Mouse (Mus musculus): ENCODE measurements around the gene Kctd12. TPM values are rescaled to one million over a fixed set of nuclear protein-coding genes. Genes with fewer than 3 reads are reported as not detected.
A peak's percentile ranks its signal among the peaks of the same experiment; 100 is the strongest.

Gene Kctd12
- total and polyA plus RNA-seq, 2 experiments from 2014 or later: 13.0 to 125 TPM

GRCm38 (mm10) chr14:102983686-102984085, 1.2 kb upstream of the Kctd12 start:
- 79% methylated on average over 8 of the region's 8 CpGs for WGBS
- Histone ChIP-seq H3K9ac (replicated peaks; ENCODE audit: low read length, poor library complexity, severe bottlenecking) (no peak overlapping the region), H3K36me3 (ENCODE audit: insufficient read depth, low read length) (no peaks in the 10 kb centered on the region), H3K4me1 (ENCODE audit: insufficient read depth, low read length) (peaks cover 3% of the 10 kb centered on the region; the same call in 1 of the 2 replicates), H3K27ac (ENCODE audit: low read depth, low read length) (no peak overlapping the region), H3K9me3 (ENCODE audit: low read length) (no peaks in the 10 kb centered on the region), H3K27me3 (ENCODE audit: insufficient read depth, low read length) (no peaks in the 10 kb centered on the region), H3K4me2 (ENCODE audit: low read depth, low read length, poor library complexity, severe bottlenecking) (no peak overlapping the region), H3K4me3 (ENCODE audit: low read depth, low read length) (no peak overlapping the region)
- no peak for DNase-seq (ENCODE audit: low spot score)
- no peak for TF ChIP-seq CTCF (IDR thresholded peaks at IDR 0.05)
- ATAC-seq (ENCODE audit: low FRiP score): no peak

GRCm38 (mm10) chr14:102982016-102982626, 316 bp downstream of the Kctd12 start:
- H3K4me3 ChIP-seq (ENCODE audit: low read depth, low read length): peak overlapping the region; percentile 87
- peak overlapping the region; percentile 83 for H3K27ac ChIP-seq (ENCODE audit: low read depth, low read length)
- peaks cover 3% of the 10 kb centered on the region; the same call in 1 of the 2 replicates for H3K4me1 ChIP-seq (ENCODE audit: insufficient read depth, low read length)
- peak overlapping the region; percentile 88 for H3K4me2 ChIP-seq (ENCODE audit: low read depth, low read length, poor library complexity, severe bottlenecking)
- no peaks in the 10 kb centered on the region for H3K9me3 ChIP-seq (ENCODE audit: low read length)
- no peaks in the 10 kb centered on the region for H3K36me3 ChIP-seq (ENCODE audit: insufficient read depth, low read length)
- DNase-seq (ENCODE audit: low spot score): peak; percentile 22
- ATAC-seq (ENCODE audit: low FRiP score): peak; percentile 47; the same call in 1 of the 2 replicates
- TF ChIP-seq CTCF (IDR thresholded peaks at IDR 0.05): no peak
- WGBS: under 1% methylated on average over 55 of the region's 76 CpGs
- peak overlapping the region; percentile 77 for H3K9ac ChIP-seq (replicated peaks; ENCODE audit: low read length, poor library complexity, severe bottlenecking)
- no peaks in the 10 kb centered on the region for H3K27me3 ChIP-seq (ENCODE audit: insufficient read depth, low read length)

- H3K4me3 ChIP-seq (ENCODE audit: low read depth, low read length): peak overlapping the region; percentile 87
These were observed 909 bp downstream of the Kctd12 start for GRCm38 (mm10) chr14:102981441-102982015.

GRCm38 (mm10) chr14:102980986-102981385, 1.5 kb downstream of the Kctd12 start:
- Histone ChIP-seq H3K27me3 (ENCODE audit: insufficient read depth, low read length) (no peaks in the 10 kb centered on the region), H3K4me1 (ENCODE audit: insufficient read depth, low read length) (peaks cover 3% of the 10 kb centered on the region; the same call in 1 of the 2 replicates), H3K9me3 (ENCODE audit: low read length) (no peaks in the 10 kb centered on the region), H3K27ac (ENCODE audit: low read depth, low read length) (peak overlapping the region; percentile 83; the same call in 1 of the 2 replicates), H3K36me3 (ENCODE audit: insufficient read depth, low read length) (no peaks in the 10 kb centered on the region), H3K9ac (replicated peaks; ENCODE audit: low read length, poor library complexity, severe bottlenecking) (peak overlapping the region; percentile 77), H3K4me3 (ENCODE audit: low read depth, low read length) (peak overlapping the region; percentile 87), H3K4me2 (ENCODE audit: low read depth, low read length, poor library complexity, severe bottlenecking) (peak overlapping the region; percentile 88)
- no peak for TF ChIP-seq CTCF (IDR thresholded peaks at IDR 0.05)
- DNase-seq (ENCODE audit: low spot score) (no peak), ATAC-seq (ENCODE audit: low FRiP score) (no peak)
- WGBS: 5% methylated on average over 14 of the region's 14 CpGs

More at GRCm38 (mm10) chr14:102981441-102982015, 909 bp downstream of the Kctd12 start:
- WGBS: under 1% methylated on average over 47 of the region's 62 CpGs
- H3K27ac ChIP-seq (ENCODE audit: low read depth, low read length): peak overlapping the region; percentile 83
- no peaks in the 10 kb centered on the region for H3K36me3 ChIP-seq (ENCODE audit: insufficient read depth, low read length)
- H3K9ac ChIP-seq (replicated peaks; ENCODE audit: low read length, poor library complexity, severe bottlenecking): peak overlapping the region; percentile 77
- peak overlapping the region; percentile 88 for H3K4me2 ChIP-seq (ENCODE audit: low read depth, low read length, poor library complexity, severe bottlenecking)
- ATAC-seq (ENCODE audit: low FRiP score) (peak; percentile 58), DNase-seq (ENCODE audit: low spot score) (peak; percentile 75)
- H3K4me1 ChIP-seq (ENCODE audit: insufficient read depth, low read length): peaks cover 3% of the 10 kb centered on the region; the same call in 1 of the 2 replicates
- no peaks in the 10 kb centered on the region for H3K9me3 ChIP-seq (ENCODE audit: low read length)
- TF ChIP-seq CTCF (IDR thresholded peaks at IDR 0.05): peak; percentile 72
- H3K27me3 ChIP-seq (ENCODE audit: insufficient read depth, low read length): no peaks in the 10 kb centered on the region

GRCm38 (mm10) chr14:102980481-102980880, 2.0 kb downstream of the Kctd12 start:
- Histone ChIP-seq H3K27ac (ENCODE audit: low read depth, low read length) (no peak overlapping the region), H3K27me3 (ENCODE audit: insufficient read depth, low read length) (no peaks in the 10 kb centered on the region), H3K9me3 (ENCODE audit: low read length) (no peaks in the 10 kb centered on the region), H3K9ac (replicated peaks; ENCODE audit: low read length, poor library complexity, severe bottlenecking) (no peak overlapping the region), H3K4me2 (ENCODE audit: low read depth, low read length, poor library complexity, severe bottlenecking) (peak overlapping the region; percentile 88), H3K36me3 (ENCODE audit: insufficient read depth, low read length) (no peaks in the 10 kb centered on the region), H3K4me1 (ENCODE audit: insufficient read depth, low read length) (peaks cover 3% of the 10 kb centered on the region; the same call in 1 of the 2 replicates), H3K4me3 (ENCODE audit: low read depth, low read length) (peak overlapping the region; percentile 87)
- DNase-seq (ENCODE audit: low spot score): peak; percentile 65
- 12% methylated on average over 7 of the region's 7 CpGs for WGBS
- peak; percentile 68 for TF ChIP-seq CTCF (IDR thresholded peaks at IDR 0.05)
- no peak for ATAC-seq (ENCODE audit: low FRiP score)

- H3K36me3 ChIP-seq (ENCODE audit: insufficient read depth, low read length): no peaks in the 10 kb centered on the region
- H3K9ac ChIP-seq (replicated peaks; ENCODE audit: low read length, poor library complexity, severe bottlenecking): no peak overlapping the region; the same call in 1 of the 2 replicates
- no peaks in the 10 kb centered on the region for H3K9me3 ChIP-seq (ENCODE audit: low read length)
- H3K4me1 ChIP-seq (ENCODE audit: insufficient read depth, low read length): peaks cover 3% of the 10 kb centered on the region; the same call in 1 of the 2 replicates
- H3K27ac ChIP-seq (ENCODE audit: low read depth, low read length): no peak overlapping the region
- no peak for TF ChIP-seq CTCF (IDR thresholded peaks at IDR 0.05)
- H3K27me3 ChIP-seq (ENCODE audit: insufficient read depth, low read length): no peaks in the 10 kb centered on the region
- ATAC-seq (ENCODE audit: low FRiP score) (no peak), DNase-seq (ENCODE audit: low spot score) (peak; percentile 28)
- 11% methylated on average over 10 of the region's 10 CpGs for whole genome bisulfite sequencing
- H3K4me3 ChIP-seq (ENCODE audit: low read depth, low read length): peak overlapping the region; percentile 87
- peak overlapping the region; percentile 88 for H3K4me2 ChIP-seq (ENCODE audit: low read depth, low read length, poor library complexity, severe bottlenecking)
These were observed 2.6 kb downstream of the Kctd12 start for GRCm38 (mm10) chr14:102979831-102980230.

Measured in midbrain, postnatal 0 days (tissue).